Mouse (Mus musculus): ENCODE data around the gene Ell.

Gene Ell

DNA sequence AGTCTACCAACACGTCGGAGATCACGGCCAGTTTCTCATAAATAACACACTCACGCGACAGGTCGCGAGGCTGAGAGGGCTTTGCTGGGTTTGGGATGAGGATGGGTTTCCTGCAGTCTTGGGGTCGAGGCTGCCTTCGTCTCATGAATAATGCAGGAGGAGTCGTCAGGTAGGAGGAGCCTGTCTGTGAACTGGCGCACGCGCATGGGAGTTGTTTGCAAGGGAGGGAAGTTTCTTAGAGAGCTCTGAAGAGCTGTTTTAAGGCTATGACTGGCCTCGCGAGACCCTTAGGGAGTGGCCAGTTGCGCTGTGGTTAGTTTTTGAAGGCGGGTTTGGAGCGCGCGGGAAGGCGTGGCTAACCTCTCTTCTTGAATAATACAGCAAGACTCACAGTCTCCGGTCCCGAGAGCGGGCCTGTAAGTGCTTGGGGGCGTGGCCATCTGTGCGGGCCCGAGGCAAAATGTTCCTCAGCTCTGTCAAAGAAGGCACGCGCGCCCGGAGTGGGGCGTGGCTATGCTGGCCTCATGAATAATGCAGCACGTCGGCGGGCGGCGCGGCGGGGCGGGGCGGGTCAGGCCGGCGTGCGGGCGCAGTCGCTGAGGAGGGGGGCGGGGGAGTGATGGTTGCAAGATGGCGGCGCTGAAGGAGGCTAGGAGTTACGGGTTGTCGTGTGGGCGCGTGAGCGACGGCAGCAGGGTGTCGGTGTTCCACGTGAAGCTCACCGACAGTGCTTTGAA lies at the start of gene Ell:
TSS of gene Ell (plus strand) at position 381 of the 737 bp plus-strand sequence.
- DNase-seq (ENCODE audit: low spot score in 2 of 2): peak; percentile 99 to 100

DNA sequence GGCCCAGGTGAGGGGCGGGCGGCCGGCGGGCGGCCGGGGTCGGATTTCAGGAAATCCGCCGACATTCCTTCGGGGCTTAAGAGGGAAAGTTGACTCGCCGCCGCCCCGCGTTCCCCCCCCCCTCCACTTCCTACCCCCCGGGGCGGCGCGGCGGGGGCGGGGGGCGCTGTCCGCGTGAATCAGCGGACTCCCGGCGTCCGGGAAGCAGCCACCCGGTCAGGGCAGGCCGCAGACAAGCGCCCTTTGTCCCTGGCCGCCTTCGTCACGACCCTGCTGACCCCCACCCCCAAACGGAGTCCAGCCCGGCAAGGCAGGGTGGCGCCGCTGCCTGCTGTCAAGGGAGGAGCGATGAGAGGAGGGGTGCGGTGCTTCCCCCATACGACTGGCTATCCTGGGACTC lies 49.7 kb upstream of the Ell start:
- DNase-seq (ENCODE audit: low spot score in 2 of 2): no peak

GRCm38 (mm10) chr8:70490061-70490879 lies 49.0 kb upstream of the Ell start:
- no peak for DNase-seq (ENCODE audit: low spot score in 2 of 2)

- no peak for DNase-seq (ENCODE audit: low spot score in 2 of 2)
Observed at GRCm38 (mm10) chr8:70490880-70491495, 48.3 kb upstream of the Ell start.

- no peak for DNase-seq (ENCODE audit: low spot score in 2 of 2)
Observed at GRCm38 (mm10) chr8:70492664-70493640, 46.3 kb upstream of the Ell start, which contains the start of gene Crlf1. TSS of gene Crlf1 (plus strand) at chr8:70493158.

DNA sequence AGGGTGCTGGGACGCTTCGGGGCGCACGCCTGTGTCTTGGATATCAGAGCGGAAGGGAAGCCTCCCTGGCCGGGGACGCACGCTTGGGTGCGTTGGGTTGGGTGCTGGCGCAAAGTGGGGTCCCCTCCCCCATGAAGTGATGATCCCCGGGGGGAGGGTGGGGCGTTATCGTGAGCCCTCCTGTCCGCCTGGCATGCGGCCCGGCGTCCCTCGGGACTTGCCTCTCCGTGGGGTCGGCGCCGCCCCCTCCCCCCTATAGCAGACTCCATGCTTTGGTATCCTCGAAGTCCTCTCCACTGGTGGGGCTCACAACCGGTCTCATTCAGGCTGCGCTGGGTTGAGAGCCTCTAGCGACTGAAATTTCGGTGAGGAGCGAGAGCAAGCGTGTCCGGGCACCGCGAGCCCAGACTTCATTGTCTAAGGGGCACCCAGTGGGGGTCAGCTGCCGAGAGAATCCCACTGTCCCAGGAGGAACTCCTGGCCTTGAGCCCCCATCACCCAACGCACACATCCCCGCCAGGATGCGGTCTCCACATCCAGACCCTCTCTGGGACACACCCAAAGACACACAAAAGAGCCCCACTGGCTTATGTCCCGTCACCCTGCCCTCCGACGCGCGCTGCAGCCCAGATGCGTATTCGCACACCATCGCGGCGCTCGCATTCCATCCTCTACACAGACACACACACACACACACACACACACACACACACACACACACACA lies 45.4 kb upstream of the Ell start:
- no peak for DNase-seq (ENCODE audit: low spot score in 2 of 2)

DNA sequence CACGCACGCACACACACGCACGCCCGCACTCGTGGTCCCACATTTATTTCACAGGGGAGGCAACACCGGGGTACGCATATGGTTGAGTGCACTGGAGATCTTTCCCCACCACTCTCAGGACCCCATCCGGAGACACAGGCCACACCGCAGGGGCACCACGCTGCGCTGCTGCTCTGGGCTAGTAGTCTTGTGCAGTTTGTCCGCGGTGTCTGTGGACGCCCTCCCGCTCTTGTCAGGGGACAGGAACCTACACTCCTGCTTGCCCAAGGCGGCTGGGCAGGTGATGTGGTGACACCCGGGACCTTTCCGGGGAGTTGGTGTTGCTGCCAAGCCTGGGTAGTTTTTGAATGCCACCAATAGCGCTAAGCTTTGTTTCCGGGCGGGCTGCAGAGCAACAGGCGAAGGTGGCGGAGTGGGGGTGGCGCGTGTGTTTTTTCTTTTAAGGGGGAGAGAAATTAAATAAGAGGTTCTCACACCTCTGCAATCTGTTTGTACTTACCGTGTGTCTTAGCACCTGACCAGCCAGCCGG lies 44.8 kb upstream of the Ell start:
- no peak for DNase-seq (ENCODE audit: low spot score in 2 of 2)

DNA sequence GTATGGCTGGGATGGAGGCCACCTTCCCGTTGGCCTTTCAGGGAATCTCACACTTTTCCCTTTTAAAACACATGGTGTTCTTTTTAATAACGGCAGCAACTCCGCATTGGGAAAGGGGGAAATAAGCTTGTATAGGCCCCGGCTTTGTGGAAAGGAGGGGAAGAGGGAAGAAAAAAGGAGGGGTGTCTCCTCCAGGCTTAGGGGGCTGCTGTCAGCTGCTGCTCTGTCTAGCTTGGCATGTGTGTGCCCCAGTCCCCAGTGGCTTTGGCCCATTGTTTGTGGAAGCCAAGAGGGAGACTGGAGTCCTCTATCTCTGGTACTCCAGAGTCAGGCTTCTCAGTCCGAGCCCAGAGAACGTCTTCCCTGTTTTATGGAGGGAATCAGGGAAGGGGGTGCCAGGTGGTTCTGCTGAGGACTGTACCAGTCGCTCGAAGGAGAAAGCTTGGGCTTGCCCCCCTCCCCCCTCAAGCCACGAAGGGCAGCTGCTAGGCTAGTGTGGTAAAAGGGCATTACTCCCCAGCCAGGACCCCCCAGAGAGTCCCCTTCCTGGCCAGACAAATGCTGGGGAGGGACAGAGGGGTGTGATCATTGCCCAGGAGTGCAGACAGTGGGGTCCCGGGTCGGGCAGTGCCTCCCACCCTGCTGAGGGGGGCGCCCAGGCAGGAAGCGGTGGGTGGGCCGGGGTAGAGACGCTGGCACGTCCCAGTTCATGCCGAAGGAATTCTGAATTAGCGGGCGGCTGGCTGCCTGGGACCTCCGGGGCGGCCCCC lies 44.1 kb upstream of the Ell start:
- DNase-seq (ENCODE audit: low spot score in 2 of 2): no peak

DNA sequence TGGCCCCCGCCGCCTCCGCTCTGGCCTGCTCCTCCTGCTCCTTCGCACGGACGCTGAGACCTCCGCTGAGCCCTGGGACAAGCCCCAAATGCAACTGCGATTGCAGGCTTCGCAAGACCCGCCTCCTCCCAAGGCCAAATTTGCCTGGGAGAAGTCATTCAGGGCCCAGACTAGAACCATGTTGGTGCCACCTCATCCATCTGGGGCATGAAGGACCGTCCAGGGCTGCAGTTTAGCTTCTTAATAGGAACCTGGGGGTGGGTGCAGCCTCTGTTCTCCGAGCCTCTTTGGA lies 43.5 kb upstream of the Ell start:
- no peak for DNase-seq (ENCODE audit: low spot score in 2 of 2)

DNA sequence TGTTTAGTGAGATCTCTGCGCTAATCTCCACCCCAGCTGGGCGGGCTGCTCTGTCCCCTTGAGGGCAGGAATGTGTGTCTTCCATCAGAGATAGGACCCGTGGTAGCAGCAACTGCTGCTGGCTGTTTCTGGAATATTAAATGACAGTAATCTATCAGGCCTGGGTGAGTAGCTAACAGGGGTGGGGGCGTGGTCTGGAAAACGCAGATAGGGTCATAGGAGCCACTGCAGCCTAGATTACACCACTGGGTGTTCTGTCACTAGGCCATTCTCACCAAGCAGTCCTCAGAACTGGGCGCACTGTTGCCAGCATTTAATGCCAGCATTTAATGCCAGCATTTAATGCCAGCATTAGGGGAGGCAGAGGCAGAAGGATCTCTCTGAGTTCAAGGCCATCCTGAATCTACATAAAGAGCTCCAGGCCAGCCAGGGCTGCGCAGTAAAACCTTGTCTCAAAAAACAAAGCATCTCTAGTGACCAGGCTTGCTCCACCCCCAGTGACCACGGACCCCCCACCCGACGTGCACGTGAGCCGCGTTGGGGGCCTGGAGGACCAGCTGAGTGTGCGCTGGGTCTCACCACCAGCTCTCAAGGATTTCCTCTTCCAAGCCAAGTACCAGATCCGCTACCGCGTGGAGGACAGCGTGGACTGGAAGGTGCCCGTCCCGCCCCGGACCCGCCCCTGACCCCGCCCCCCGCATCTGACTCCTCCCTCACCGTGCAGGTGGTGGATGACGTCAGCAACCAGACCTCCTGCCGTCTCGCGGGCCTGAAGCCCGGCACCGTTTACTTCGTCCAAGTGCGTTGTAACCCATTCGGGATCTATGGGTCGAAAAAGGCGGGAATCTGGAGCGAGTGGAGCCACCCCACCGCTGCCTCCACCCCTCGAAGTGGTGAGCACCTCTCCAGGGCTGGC lies 38.6 kb upstream of the Ell start:
- DNase-seq (ENCODE audit: low spot score in 2 of 2): no peak

DNA sequence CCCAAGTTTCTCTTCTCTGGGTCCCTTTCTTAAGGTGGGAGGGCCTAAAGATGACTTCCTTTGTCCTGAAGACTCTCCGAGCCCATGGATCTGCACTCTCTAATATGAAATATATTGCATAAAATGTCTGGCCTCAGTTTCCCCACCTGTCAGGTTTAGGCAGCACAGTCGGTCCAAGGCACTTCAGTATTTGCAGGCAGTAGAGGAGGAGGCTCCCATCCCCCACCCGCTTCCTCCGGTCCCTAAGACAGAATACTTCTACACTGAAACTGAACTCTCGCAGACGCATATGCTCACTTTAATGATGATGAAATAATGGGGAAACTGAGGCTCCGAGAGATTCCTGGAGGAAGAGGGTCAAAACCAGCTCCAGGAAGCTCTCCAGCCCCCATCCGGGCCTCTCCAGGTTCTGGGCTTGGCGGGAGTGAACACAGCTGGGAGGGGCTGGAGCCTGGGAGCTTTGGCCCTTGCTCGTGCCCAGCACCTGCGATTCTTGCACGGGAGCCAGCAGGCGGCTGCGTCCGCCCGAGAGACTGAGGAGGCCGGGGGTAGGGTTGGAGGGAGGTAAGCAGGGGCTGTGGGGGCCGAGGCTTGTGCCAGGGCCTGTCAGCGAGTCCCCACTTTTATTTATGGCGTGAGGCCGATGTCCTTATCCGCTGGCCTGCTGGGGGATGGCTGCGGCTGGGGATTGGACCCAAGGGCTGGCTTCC lies 37.3 kb upstream of the Ell start:
- DNase-seq (ENCODE audit: low spot score in 2 of 2): no peak

- no peak for DNase-seq (ENCODE audit: low spot score in 2 of 2)
Observed at GRCm38 (mm10) chr8:70502540-70502939, 36.7 kb upstream of the Ell start.

GRCm38 (mm10) chr8:70503062-70503750 lies 36.1 kb upstream of the Ell start:
- DNase-seq (ENCODE audit: low spot score in 2 of 2): no peak

- DNase-seq (ENCODE audit: low spot score in 2 of 2): peak in 1 of 2 experiments; percentile 59
Observed at GRCm38 (mm10) chr8:70504291-70504716, 35.0 kb upstream of the Ell start.

DNA sequence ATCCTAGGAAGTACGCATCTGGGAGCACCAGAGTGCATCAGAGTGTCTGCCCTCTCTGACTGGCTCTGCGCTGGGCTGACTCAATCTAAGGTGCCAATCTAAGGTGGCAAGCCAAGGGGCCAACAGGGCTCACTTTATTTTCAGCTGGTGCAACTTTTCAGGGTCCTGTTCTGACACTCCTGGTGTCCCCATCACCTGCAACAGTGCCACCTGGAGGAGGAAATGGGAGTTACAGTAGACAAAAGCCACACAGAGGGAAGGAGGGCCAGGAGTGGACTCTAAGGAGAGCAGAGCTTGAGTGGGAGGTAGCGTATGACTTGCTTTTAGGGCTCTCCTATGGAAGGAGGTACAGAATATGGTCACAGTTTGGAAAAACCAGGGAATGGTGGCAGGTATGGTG lies 34.4 kb upstream of the Ell start:
- peak in 1 of 2 experiments; percentile 73 for DNase-seq (ENCODE audit: low spot score in 2 of 2)

DNA sequence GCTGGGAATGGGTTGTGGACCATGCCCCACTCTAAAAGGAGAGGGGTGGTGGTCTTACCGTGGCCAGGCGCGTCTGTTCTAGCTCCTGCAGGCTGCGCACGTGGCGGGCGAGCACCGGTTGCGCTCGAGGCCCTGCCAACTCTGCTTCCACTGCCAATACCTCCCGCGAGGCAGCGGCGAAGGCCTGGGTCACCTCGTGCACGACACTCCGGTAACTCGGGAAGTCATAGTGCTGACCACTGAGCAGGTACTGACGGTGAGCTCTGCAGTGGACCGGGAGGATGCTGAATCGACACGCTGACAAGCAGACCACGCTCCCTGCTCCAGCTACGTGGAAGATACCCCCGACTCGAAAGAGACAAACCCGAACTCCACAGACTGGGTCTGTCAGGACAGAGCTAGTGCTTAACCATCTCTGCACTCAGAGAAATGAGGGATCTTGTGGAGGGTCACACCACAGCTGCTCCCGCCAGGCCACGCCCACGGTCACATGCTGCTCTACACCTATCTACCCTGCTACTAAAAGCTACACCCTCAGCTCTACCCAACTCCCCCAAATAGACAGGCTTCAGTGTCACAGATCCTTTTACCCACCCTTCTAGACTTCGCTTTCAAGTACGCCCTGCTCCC lies 33.4 kb upstream of the Ell start:
- DNase-seq (ENCODE audit: low spot score in 2 of 2): no peak

Measured in frontal cortex, postnatal 10 days (tissue).